8 mouse cellular contexts compared by ENCODE assay signal in genomic region chr19:50184901-50185623, GRCm38 (mm10).
DNase-seq lines count a peak whose midpoint lies in the region; ATAC-seq and TF ChIP-seq lines count a peak whose summit lies in the region.

No protein-coding gene starts in this region.

- H3K9ac ChIP-seq in hindbrain, embryonic 11.5 days (ENCODE audit: low read depth, low read length): no peak overlapping the region
- H3K9ac ChIP-seq in hindbrain, embryonic 16.5 days (ENCODE audit: low read depth, low read length): no peak overlapping the region
- no peak overlapping the region for H3K9ac ChIP-seq in midbrain, postnatal 0 days (replicated peaks; ENCODE audit: low read length, poor library complexity, severe bottlenecking)

- intact Hi-C loops in heart, postnatal 36 days (cut with DNase I): no loop called here
- intact Hi-C loops in left cerebral cortex, adult 2 months (cut with DNase I): loop anchor here (5.0 kb wide), 1 partner anchor 1017 kb away; no protein-coding TSS in a partner anchor

- no peaks in the 10 kb centered on the region for H3K9me3 ChIP-seq in hindbrain, embryonic 11.5 days (ENCODE audit: control insufficient read depth, low read length)
- H3K9me3 ChIP-seq in hindbrain, embryonic 16.5 days (ENCODE audit: control insufficient read depth, low read length): no peaks in the 10 kb centered on the region
- no peaks in the 10 kb centered on the region for H3K9me3 ChIP-seq in midbrain, postnatal 0 days (ENCODE audit: low read length)

- TF ChIP-seq CTCF in left cerebral cortex, adult 2 months (IDR thresholded peaks at IDR 0.05): peak; percentile 82
- TF ChIP-seq CTCF in midbrain, postnatal 0 days (IDR thresholded peaks at IDR 0.05): peak; percentile 89

- H3K4me2 ChIP-seq in hindbrain, embryonic 11.5 days (replicated peaks; ENCODE audit: low read depth, low read length): no peak overlapping the region
- no peak overlapping the region for H3K4me2 ChIP-seq in hindbrain, embryonic 16.5 days (ENCODE audit: low read length)
- no peak overlapping the region for H3K4me2 ChIP-seq in midbrain, postnatal 0 days (ENCODE audit: low read depth, low read length, poor library complexity, severe bottlenecking)

- peak; percentile 67; the same call in 1 of the 2 replicates for ATAC-seq in hindbrain, embryonic 11.5 days (ENCODE audit: low FRiP score)
- ATAC-seq in hindbrain, embryonic 16.5 days: no peak
- ATAC-seq in midbrain, postnatal 0 days (ENCODE audit: low FRiP score): no peak

- no peaks in the 10 kb centered on the region for H3K27me3 ChIP-seq in hindbrain, embryonic 11.5 days (ENCODE audit: control insufficient read depth, insufficient read depth, low read length)
- no peaks in the 10 kb centered on the region for H3K27me3 ChIP-seq in hindbrain, embryonic 16.5 days (replicated peaks; ENCODE audit: control insufficient read depth, insufficient read depth, low read length)
- H3K27me3 ChIP-seq in midbrain, postnatal 0 days (ENCODE audit: insufficient read depth, low read length): no peaks in the 10 kb centered on the region

- no peak overlapping the region for H3K4me3 ChIP-seq in hindbrain, embryonic 11.5 days (ENCODE audit: low read depth, low read length)
- no peak overlapping the region for H3K4me3 ChIP-seq in hindbrain, embryonic 16.5 days (ENCODE audit: low read length)
- no peak overlapping the region for H3K4me3 ChIP-seq in left cerebral cortex, adult 2 months
- no peak overlapping the region for H3K4me3 ChIP-seq in midbrain, postnatal 0 days (ENCODE audit: low read depth, low read length)

- no peak overlapping the region for H3K27ac ChIP-seq in hindbrain, embryonic 11.5 days (ENCODE audit: low read depth, low read length)
- H3K27ac ChIP-seq in hindbrain, embryonic 16.5 days (ENCODE audit: low read depth, low read length): no peak overlapping the region
- H3K27ac ChIP-seq in left cerebral cortex, adult 2 months: no peak overlapping the region
- no peak overlapping the region for H3K27ac ChIP-seq in midbrain, postnatal 0 days (ENCODE audit: low read depth, low read length)

- 0 out of 2 replicates have a peak, but pooled peaks cover 2% of the 10 kb centered on the region for H3K4me1 ChIP-seq in hindbrain, embryonic 11.5 days (replicated peaks; ENCODE audit: control insufficient read depth, insufficient read depth, low read length)
- no peaks in the 10 kb centered on the region for H3K4me1 ChIP-seq in hindbrain, embryonic 16.5 days (ENCODE audit: control insufficient read depth, insufficient read depth, low read depth, low read length)
- H3K4me1 ChIP-seq in midbrain, postnatal 0 days (ENCODE audit: insufficient read depth, low read length): no peaks in the 10 kb centered on the region

- H3K36me3 ChIP-seq in hindbrain, embryonic 11.5 days (ENCODE audit: control insufficient read depth, insufficient read depth, low read length): no peaks in the 10 kb centered on the region
- H3K36me3 ChIP-seq in hindbrain, embryonic 16.5 days (ENCODE audit: control insufficient read depth, insufficient read depth, low read length): no peaks in the 10 kb centered on the region
- no peaks in the 10 kb centered on the region for H3K36me3 ChIP-seq in midbrain, postnatal 0 days (ENCODE audit: insufficient read depth, low read length)

- DNase-seq in hindbrain, embryonic 11.5 days (ENCODE audit: low spot score): peak; percentile 85
- DNase-seq in R1 (ENCODE audit: low read depth, low spot score): peak; percentile 73
- DNase-seq in embryo, embryonic 11.5 days (ENCODE audit: low read depth, low spot score): peak; percentile 59
- DNase-seq in heart, postnatal 36 days: peak; percentile 9 to 36
- DNase-seq in left cerebral cortex, adult 2 months (ENCODE audit: extremely low spot score in 1 of 2, low spot score in 2 of 2): peak; percentile 56 to 68
- peak; percentile 85 for DNase-seq in midbrain, postnatal 0 days (ENCODE audit: low spot score)
- peak; percentile 11 for DNase-seq in yolk sac, embryonic 10.5 days (ENCODE audit: low spot score)

- 57% methylated on average over 21 of the region's 21 CpGs for WGBS in hindbrain, embryonic 11.5 days
- 55% methylated on average over 21 of the region's 21 CpGs for WGBS in hindbrain, embryonic 16.5 days
- WGBS in midbrain, postnatal 0 days: 59% methylated on average over 21 of the region's 21 CpGs

Comparison
In these comparisons a context has a peak if more than half of its experiments do, and no peak if none do; other contexts are left out.
1. DNase-seq: peak in every context shown above with its lines; median percentile 85 in hindbrain, embryonic 11.5 days; 85 in midbrain, postnatal 0 days; 73 in R1; 62 in left cerebral cortex, adult 2 months; 59 in embryo, embryonic 11.5 days; 22 in heart, postnatal 36 days; 11 in yolk sac, embryonic 10.5 days.